Mouse (Mus musculus) liver, adult 2 months (tissue): ENCODE measurements around the gene Maml2. TPM values are rescaled to one million over a fixed set of nuclear protein-coding genes. Genes with fewer than 3 reads are reported as not detected.
A peak's percentile ranks its signal among the peaks of the same experiment; 100 is the strongest.

Experiments used
- DNase-seq: peaks from one replicate; pipeline ENCODE4 v3.0.0-alpha.2; 2011; ENCODE audit warnings: low read depth, low spot score; ENCODE audit errors: extremely low read depth
- H3K27ac ChIP-seq: fragments of 200-500 bp; replicated peaks from 2 replicates; pipeline ENCODE4 v1.5.1; 2012; ENCODE audit warnings: low read depth, mild to moderate bottlenecking, control low read depth, inconsistent platforms, low read length; ENCODE audit not compliant: insufficient read depth
- H3K27me3 ChIP-seq: fragments of 200-500 bp; 2 replicates; pipeline ENCODE4 v1.6.1; 2012; ENCODE audit warnings: mild to moderate bottlenecking, moderate library complexity, low read length, inconsistent platforms; ENCODE audit not compliant: control insufficient read depth, insufficient read depth
- H3K36me3 ChIP-seq: fragments of 200-500 bp; 2 replicates; pipeline ENCODE4 v1.6.1; 2012; ENCODE audit warnings: low read length, inconsistent platforms; ENCODE audit not compliant: control insufficient read depth, insufficient read depth
- H3K4me1 ChIP-seq: fragments of 200-500 bp; 2 replicates; pipeline ENCODE4 v1.6.1; 2011; ENCODE audit warnings: low read length; ENCODE audit not compliant: control insufficient read depth, insufficient read depth
- H3K4me3 ChIP-seq: fragments of 200-500 bp; 2 replicates; pipeline ENCODE4 v1.5.1; 2011; ENCODE audit warnings: low read depth, mild to moderate bottlenecking, control low read depth, low read length, moderate library complexity; ENCODE audit not compliant: insufficient read depth
- H3K79me2 ChIP-seq: fragments of 200-500 bp; 2 replicates; pipeline ENCODE4 v1.6.1; 2012; ENCODE audit warnings: inconsistent platforms, mild to moderate bottlenecking, low read length, moderate library complexity; ENCODE audit not compliant: control insufficient read depth, insufficient read depth
- H3K9ac ChIP-seq: fragments of 200-500 bp; 2 replicates; pipeline ENCODE4 v1.6.1; 2012; ENCODE audit warnings: low read depth, mild to moderate bottlenecking, control low read depth, inconsistent platforms, low read length
- CTCF ChIP-seq: fragments of 200-500 bp; IDR thresholded peaks from 2 replicates; pipeline ENCODE4 v1.5.1; 2011; ENCODE audit warnings: low read depth, low read length, control low read depth
- POLR2A ChIP-seq: fragments of 200-500 bp; IDR thresholded peaks from 2 replicates; pipeline ENCODE4 v1.6.1; 2011; ENCODE audit warnings: low read length, control low read depth; ENCODE audit not compliant: insufficient read depth; ENCODE audit errors: extremely low read depth
- WGBS: fragments of 180-500 bp; shearing (Covaris S2); methylation state at CpG from one replicate; pipeline ENCODE4 v1.1.7; 2018; 5-methylcytosine and 5-hydroxymethylcytosine counted together
- polyA plus RNA-seq: library from polyadenylated mRNA; depleted of rRNA; stranded (reverse); fragments of >200 nt; gene quantifications from 2 replicates; pipeline ENCODE4 v1.2.3, GENCODE M21; 2012
- total RNA-seq: library from RNA; depleted of rRNA; stranded (reverse); fragments of >200 nt; gene quantifications from 2 replicates; pipeline ENCODE4 v1.2.3, GENCODE M21; 2014

The Maml2 gene
- total and polyA plus RNA-seq, 2 experiments, result 0.77 to 1.2 TPM

- H3K27ac ChIP-seq, result no peak overlapping the region
- no peaks in the 10 kb centered on the region for H3K4me1 ChIP-seq
- no peaks in the 10 kb centered on the region for H3K36me3 ChIP-seq
- H3K79me2 ChIP-seq, result no peaks in the 10 kb centered on the region
- no peaks in the 10 kb centered on the region for H3K27me3 ChIP-seq
- no peak overlapping the region for H3K4me3 ChIP-seq
- 76% methylated on average over 2 of the region's 2 CpGs for WGBS
- DNase-seq, result no peak
- no peak overlapping the region for H3K9ac ChIP-seq
- TF ChIP-seq CTCF, result no peak
- TF ChIP-seq POLR2A, result no peak
Observed at GRCm38 (mm10) chr9:13651065-13651464, 353.3 kb downstream of the Maml2 start.

- H3K27ac ChIP-seq, result no peak overlapping the region
- no peak for TF ChIP-seq POLR2A
- no peak for TF ChIP-seq CTCF
- no peaks in the 10 kb centered on the region for H3K4me1 ChIP-seq
- no peak overlapping the region for H3K9ac ChIP-seq
- no peaks in the 10 kb centered on the region for H3K36me3 ChIP-seq
- no peaks in the 10 kb centered on the region for H3K27me3 ChIP-seq
- DNase-seq, result no peak
- no peaks in the 10 kb centered on the region for H3K79me2 ChIP-seq
- 81% methylated on average over 4 of the region's 4 CpGs for WGBS
- H3K4me3 ChIP-seq, result no peak overlapping the region
Observed at GRCm38 (mm10) chr9:13651828-13652227, 354.1 kb downstream of the Maml2 start.

GRCm38 (mm10) chr9:13652389-13652877 is 354.7 kb downstream of the Maml2 start:
- no peaks in the 10 kb centered on the region for H3K27me3 ChIP-seq
- no peak overlapping the region for H3K27ac ChIP-seq
- WGBS, result 82% methylated on average over 8 of the region's 8 CpGs
- no peaks in the 10 kb centered on the region for H3K4me1 ChIP-seq
- H3K79me2 ChIP-seq, result no peaks in the 10 kb centered on the region
- H3K9ac ChIP-seq, result no peak overlapping the region
- TF ChIP-seq POLR2A (no peak), CTCF (no peak)
- H3K36me3 ChIP-seq, result no peaks in the 10 kb centered on the region
- no peak overlapping the region for H3K4me3 ChIP-seq
- no peak for DNase-seq

GRCm38 (mm10) chr9:13652917-13653316 is 355.2 kb downstream of the Maml2 start:
- H3K4me1 ChIP-seq, result no peaks in the 10 kb centered on the region
- DNase-seq, result peak; percentile 26
- H3K27ac ChIP-seq, result no peak overlapping the region
- WGBS, result 26% methylated on average over 3 of the region's 3 CpGs
- TF ChIP-seq CTCF (peak; percentile 25), POLR2A (no peak)
- H3K36me3 ChIP-seq, result no peaks in the 10 kb centered on the region
- no peaks in the 10 kb centered on the region for H3K79me2 ChIP-seq
- H3K27me3 ChIP-seq, result no peaks in the 10 kb centered on the region
- no peak overlapping the region for H3K9ac ChIP-seq
- no peak overlapping the region for H3K4me3 ChIP-seq

- H3K9ac ChIP-seq, result 0 out of 2 replicates have a peak overlapping the region, but pooled peaks have one; percentile 21
- H3K79me2 ChIP-seq, result no peaks in the 10 kb centered on the region
- H3K27ac ChIP-seq, result peak overlapping the region; percentile 41
- H3K36me3 ChIP-seq, result no peaks in the 10 kb centered on the region
- no peaks in the 10 kb centered on the region for H3K27me3 ChIP-seq
- TF ChIP-seq CTCF, result no peak
- WGBS, result 7% methylated on average over 12 of the region's 12 CpGs
- peak overlapping the region; percentile 33; the same call in 1 of the 2 replicates for H3K4me3 ChIP-seq
- peak; percentile 15 for DNase-seq
- peaks cover 1% of the 10 kb centered on the region; the same call in 1 of the 2 replicates for H3K4me1 ChIP-seq
Observed at GRCm38 (mm10) chr9:13661768-13662623, 364.2 kb downstream of the Maml2 start.

GRCm38 (mm10) chr9:13665487-13665969 is 367.8 kb downstream of the Maml2 start:
- no peak overlapping the region for H3K9ac ChIP-seq
- H3K27ac ChIP-seq, result no peak overlapping the region
- no peaks in the 10 kb centered on the region for H3K79me2 ChIP-seq
- WGBS, result 93% methylated on average over 2 of the region's 2 CpGs
- H3K27me3 ChIP-seq, result no peaks in the 10 kb centered on the region
- H3K36me3 ChIP-seq, result no peaks in the 10 kb centered on the region
- H3K4me3 ChIP-seq, result no peak overlapping the region
- DNase-seq, result no peak
- H3K4me1 ChIP-seq, result peaks cover 1% of the 10 kb centered on the region; the same call in 1 of the 2 replicates
- TF ChIP-seq CTCF (no peak), POLR2A (no peak)
